Mouse (Mus musculus) T-cell, adult 2 months (primary cell): Measurements from ENCODE around the gene 2610001J05Rik.
"Not testable (repeated sequence)": the region's sequence is repeated elsewhere in the genome, so short reads cannot be mapped to it uniquely, and the experiment has no call there.

Source experiments
- DNase-seq: peaks from one replicate; pipeline ENCODE4 v3.0.0; 2022; ENCODE audit warnings: low spot score

2610001J05Rik gene

DNA sequence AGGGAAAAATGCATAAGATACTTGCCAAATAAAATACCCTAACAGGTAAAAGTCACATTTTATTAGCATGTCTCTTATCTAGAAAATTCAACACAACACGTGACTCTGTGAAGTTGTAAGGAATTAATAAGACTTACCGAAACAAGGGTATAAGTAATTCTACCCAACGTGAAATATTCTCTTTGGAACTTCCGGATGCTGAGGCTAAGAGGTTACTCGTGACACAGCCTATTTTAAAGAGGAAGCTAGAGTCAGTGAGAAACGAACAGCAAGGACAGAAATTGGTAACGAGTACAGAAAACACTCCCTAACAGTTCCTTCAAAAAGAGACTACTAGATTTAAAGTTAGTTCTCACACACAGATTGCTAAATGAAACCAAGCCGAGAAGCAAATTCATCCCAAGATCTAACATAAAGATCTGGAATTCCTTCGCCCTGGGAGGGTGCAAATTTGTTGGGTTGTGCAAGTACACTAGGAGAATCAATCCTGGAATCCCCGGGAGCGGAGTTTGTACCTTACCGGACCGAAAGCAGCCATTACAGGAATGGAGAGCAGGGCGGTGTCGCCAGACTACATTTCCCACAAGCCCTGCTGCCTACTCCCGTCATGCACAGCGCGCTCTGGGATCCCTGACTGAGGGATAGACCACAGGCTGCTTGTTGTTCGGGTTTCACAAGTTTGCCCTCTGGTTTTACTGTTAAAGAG, at the start of gene 2610001J05Rik:
2610001J05Rik (minus strand) TSS at position 600 of the 706 bp plus-strand sequence.
- DNase-seq: peak; percentile 89

DNA sequence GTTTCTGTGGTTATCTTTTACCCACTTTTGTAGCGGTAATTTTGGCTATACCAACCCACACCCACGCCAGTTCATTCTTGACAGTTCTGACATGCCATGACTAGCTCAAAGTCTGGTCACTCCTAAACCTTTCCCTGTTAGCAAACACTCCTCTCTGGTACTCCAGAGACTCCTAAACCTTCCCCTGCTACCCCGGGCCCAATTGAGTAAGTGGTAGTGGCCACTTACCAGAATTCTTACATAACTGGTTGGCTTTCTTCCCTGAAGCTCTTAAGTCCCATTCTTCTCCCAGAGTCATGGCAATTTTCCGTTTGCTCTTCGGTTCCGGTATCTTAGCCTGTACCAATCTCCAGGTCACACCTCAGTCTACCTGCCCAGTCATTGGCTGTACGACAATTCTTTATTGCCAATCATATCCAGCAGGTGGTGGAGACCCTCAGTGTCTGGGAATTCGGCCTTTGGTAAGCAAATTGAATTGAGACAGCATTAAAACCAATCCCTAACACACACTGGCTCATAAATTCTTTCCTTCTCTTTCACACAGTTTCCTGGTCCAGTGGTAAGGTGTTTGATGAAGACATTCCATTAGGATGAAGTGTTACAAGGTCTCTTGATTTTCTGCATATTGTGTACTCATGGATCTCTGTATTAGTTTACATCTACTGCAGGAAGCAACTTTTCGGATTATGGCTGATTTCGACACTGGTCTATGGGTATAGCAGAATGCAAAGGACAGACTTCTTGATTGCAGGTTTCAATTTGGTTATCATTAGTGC, 38.6 kb upstream of the 2610001J05Rik start:
- DNase-seq: no peak

DNA sequence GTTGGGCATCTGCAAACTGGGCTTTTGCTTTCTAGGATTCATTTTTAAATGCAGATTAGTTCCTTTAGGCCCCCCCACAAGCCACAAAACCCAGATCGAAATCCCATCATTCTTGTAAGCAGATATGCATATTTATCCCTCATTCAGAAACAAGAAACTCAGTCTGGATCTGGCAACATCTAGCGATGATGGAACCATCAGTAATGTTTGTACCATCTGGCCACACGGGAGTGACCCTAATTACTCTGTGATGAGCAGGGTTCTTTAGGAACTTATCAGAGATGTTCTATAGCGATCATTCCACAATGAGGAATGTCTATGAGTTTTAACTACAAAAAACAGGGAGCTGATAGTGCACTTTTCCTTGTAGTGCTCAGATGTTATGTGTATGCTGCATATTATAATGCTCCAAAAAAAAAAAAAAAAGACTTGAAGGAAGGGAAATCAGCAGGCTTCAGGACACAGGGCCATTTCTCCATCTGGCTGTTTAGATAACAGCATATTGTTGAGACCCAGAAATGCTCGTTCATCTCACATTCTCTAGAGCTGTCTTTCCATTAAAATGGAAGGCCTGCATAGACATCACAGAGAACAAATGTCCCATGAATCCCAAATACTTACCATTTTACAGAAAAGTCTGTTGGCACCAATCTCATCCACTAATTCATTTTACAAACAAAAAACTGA, 31.8 kb upstream of the 2610001J05Rik start:
- DNase-seq: no peak

DNA sequence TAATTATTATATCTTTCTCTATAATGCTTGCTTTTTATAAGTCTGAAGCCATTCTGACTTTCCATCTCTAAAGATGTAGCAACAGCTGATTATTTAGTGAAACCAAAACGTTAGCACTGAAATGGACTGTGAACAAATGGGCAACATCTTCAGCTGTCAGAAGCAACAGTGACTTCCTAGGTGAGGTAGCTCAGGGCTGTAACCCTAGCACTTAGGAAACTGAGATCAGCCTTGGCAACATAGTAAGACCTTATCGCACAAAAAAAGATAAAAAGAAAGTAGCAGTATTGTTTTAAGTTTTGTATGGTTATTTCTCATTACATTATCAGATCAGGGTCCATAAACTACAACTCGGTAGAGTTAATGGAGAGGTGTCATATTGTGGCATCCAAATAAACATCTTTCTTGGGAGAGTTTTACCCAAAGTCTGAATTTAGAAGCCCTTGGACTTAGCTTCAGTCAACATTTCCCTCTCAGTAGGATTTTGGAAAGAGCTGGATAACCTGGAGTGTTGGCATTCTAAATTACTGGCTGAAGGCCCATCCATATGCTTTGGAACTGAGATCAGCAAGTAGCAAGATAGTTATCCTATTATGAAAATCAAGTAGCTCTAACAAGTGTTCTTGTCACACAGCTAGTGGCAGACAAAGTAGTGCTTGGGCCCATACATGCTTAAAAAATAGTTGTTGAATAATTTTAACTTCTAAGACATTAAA, 13.7 kb upstream of the 2610001J05Rik start:
- DNase-seq: no peak

DNA sequence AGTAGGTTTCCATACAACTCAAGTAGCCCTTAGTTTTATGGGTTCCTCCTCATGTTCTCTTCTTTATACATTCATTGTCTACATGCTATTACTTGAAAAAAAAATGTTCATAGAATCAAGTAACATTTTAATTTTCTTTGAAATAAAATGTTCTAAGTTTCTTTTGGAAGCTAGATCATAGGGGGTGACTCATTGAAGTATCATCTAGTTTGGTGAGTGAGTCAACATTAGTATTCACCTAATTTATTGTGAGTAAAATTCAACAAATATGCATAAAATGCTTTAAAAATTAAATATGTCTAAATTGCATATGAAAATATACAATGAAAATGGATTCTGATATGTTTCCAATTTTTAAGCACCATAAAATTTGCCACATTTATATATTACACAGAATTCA, 11.6 kb upstream of the 2610001J05Rik start:
- DNase-seq: no peak

DNA sequence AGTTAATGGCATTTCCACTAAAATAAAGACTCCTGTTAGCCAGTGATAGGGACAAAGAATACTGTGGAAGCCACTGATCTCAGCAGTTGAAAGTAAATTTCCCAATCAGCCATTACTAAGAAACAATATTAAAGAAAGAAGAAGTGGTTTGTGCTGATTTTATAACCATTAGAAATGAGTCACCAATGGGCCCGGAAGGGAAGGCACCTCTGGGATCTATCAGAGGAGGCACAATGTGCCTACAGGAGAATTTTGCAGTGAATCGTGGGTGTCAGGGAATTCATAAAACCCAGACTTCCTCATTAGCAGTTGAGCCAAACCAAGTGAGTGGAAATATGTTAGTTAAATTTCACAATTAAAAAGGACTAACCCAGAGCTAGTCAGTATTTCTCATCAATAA, 2.6 kb upstream of the 2610001J05Rik start:
- DNase-seq: no peak

DNA sequence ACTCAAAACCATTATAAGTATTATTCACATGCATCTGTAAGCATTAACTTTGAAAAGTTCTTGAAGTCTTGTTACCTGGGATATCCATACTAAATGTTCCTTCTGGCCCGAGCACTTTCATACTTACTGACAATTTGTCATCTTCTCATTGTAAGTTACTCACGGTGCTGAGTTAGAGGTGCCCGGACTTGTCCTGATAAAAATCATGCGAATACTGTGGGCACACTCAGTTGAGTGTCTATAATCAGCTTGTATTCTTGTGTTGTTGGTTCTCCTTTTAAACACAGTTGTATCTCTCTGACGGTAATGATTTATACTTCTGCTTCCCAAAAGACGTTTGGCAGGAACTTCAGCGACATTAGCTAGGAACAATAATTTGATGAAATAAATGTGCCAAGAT, 758 bp upstream of the 2610001J05Rik start:
- no peak for DNase-seq

DNA sequence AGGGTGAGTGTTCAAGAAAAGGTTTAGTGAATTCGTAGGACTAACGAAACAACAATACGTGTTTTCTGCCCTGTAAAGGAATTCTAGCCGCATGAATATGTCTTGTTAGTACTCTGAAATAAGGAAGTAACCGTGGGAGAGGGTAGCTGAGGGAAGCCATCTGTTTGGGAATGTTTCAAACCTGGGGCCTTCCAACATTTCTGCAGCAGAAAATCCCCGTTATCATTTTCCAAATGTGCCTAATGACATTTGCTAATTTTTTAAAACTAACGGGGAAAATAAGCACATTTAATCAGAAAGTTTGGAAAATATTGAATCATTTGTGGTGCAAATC, 274 bp upstream of the 2610001J05Rik start:
- DNase-seq: no peak

DNA sequence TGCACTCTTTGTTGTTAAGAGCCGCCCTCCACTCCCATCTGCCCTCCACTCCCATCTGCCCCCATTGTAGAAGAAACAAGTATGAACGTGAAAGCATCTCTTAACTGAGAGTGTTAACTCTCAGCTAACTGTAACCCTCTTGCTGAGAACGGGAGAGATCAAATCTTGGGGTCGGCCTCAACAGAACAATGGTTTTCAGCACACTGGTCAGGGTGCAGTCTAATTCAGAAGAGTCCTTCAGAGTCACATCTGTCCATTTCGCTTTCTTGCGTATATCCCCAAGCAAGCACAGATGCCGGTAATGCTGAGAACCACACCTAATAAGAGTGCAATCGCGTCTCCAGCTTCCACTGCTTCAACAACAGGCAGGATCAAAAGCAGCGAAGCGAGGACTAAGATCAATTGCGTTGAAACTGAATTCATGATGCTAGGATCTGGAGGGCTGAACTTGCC, 1.0 kb downstream of the 2610001J05Rik start:
- DNase-seq: peak; percentile 8

DNA sequence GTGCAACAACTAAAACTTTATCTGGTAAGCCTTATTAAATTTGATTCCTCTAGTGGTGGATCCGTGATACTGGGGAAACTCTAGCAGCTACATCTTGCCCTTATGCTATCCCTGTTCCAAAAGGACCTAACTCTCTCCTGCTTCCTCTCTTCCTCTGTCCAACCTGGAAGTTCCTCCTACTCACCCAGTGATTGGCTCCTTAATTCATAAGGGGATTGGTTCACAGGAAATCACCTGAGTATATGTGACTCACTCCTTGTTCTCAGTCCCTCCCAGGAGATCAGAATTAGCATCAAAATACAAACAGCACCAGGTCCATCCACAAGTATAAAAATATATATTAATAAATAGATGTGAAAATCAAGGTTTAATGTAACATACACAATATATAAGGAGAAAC, 10.7 kb downstream of the 2610001J05Rik start:
- DNase-seq: no peak

DNA sequence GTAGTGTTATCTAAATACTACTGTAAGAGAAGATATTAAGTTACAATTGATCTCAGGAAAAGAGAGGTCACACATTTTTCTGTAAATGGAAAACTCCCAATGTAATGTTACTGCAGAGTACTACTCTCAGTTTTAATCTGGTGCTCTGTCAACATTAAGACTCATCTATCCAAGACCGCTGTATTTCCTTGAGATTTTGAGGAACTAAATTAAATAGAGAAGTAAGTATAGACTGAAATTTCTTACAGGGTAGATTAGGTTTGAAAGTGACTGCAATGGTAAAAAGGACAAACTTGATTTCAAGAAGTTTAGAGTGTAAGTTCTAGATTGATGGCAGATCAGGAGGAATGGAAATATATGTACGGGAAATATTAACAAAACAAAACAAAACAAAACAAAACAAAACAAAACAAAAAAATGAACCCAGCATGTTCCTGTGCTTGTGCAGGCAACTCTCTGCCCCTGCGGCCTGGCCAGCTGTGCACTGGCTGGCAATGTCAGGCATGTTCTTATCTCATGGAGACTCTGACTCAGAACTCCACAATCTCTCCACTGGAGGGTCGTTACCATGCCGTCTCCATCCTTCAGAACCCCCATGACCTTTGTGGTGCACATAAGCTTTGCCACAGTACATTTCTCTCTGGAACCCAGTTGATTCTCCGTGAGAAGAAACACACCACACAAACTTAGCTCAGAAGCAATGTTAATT, 11.3 kb downstream of the 2610001J05Rik start:
- DNase-seq: no peak

DNA sequence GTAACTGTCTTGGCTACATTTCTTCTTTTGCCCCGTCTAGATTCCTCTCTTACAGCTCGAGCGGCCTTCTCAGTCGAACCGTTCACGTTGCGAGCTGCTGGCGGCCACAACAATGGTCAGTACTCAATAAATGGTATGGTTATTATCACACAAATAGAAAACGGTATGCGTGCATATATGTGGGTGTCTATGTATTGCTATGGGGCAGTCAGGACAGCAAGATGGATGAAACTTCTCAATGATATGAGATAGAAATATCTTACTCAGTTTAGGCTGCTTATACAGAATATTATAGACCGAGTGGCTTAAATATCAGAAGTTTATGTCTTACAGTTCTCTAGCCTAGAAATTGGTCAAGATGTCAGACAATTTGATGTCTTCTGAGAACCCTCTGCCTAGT, 17.1 kb downstream of the 2610001J05Rik start:
- DNase-seq: no peak

DNA sequence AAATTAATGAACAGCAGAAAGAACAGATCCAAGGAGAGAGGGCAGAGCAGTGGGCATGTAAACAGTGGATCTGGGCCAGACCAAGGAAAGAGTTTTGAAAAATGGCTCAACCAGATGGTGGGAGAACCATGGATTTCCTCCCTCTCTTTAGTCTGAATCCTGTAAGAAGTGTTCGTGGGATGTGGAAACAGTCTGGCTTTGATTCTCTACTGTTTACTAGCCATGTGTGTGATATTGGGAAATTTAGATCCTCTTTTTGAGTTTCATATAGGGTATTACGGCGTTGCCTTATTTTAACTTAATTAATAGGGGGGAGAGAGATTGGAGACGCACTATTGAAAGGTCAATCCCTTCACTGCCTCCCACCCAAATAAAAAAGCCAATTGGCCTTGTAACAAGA, 18.1 kb downstream of the 2610001J05Rik start:
- DNase-seq: no peak

DNA sequence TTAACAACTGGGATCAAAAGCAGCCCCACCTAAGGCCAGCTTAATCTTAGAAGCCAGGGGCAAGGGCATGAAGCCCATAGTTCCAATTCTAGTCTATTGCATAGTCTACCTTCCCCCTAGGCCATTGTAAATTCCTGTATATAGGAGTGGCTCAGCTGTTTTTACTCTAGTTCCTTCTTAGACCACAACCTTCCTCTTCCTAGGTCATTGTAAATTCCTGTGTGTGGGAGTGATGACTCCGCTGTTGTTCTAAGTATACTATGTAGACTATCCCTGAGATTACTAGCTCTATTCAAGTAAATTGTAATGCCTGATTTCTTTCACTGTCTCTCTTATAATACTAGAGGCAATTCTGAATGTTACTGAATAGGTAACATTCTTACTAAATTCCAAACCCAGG, 25.3 kb downstream of the 2610001J05Rik start:
- DNase-seq: not testable (repeated sequence)

DNA sequence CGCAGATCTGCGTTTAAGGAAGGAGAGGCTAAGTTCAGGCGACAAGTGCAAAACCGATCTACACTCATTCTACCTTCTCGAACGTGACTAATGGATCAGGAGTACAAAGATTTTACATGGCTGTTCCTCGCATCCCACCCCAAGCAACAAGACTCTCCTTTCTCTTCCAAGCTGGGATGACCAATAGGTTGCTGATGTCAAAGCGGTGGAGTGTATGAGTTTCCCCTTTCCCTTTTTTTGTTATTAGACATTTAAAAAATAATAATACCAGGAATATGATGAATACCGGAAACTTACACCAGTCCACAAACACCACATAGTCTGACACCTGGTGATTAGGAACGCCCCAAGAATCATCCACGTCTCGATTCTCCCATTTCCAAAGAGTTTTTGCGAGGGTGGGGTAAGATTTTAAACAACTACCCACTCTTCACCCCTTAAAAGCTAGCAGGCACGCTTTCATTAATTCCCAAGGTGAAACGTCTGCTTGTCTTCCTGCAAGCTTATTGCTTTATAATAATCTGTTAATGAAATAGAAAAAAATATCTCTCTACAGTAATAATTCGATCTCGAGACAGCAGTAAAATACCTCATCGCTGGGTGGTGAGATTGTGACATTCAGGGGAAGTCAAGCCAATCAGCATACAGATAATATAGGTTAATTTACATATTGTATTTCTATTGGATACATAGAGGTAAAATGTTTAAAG, 31.8 kb downstream of the 2610001J05Rik start, which contains the start of gene Gpr85:
Gpr85 (minus strand) TSS at position 598 of the 710 bp plus-strand sequence.
- DNase-seq: no peak

DNA sequence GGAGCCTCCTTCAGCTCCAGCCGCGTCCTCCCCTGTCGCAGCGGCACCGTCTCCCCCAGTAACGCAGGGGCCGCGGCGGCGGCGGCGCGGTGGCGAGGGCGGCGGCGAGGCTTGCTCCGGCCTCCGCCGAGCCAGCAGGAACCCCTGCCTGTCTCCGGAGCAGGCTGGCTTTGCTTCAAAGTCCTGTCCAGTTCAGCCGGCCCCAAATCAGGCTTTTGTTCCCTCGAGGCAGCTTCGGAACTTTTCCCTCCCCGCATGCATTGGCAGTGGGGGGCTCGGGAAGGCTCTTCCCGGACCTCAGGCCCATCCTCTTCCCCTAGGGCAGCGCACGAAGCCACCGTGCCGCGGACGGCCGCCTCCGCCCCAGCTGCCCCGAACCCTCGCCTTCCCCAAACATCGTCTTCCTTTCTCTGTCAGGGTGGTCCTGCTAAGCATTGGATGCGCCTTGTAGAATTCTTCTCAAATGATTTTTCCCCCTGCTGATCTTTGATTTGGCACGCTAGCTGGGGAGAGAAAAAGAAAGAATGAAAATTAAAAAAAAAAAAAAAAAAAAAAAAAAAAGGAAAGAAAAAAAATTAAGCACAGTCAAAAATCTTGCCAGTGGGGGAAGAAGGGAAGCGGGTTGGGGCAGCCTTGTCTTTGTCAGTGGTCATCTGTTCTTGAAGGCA, 32.5 kb downstream of the 2610001J05Rik start:
- peak; percentile 31 for DNase-seq

DNA sequence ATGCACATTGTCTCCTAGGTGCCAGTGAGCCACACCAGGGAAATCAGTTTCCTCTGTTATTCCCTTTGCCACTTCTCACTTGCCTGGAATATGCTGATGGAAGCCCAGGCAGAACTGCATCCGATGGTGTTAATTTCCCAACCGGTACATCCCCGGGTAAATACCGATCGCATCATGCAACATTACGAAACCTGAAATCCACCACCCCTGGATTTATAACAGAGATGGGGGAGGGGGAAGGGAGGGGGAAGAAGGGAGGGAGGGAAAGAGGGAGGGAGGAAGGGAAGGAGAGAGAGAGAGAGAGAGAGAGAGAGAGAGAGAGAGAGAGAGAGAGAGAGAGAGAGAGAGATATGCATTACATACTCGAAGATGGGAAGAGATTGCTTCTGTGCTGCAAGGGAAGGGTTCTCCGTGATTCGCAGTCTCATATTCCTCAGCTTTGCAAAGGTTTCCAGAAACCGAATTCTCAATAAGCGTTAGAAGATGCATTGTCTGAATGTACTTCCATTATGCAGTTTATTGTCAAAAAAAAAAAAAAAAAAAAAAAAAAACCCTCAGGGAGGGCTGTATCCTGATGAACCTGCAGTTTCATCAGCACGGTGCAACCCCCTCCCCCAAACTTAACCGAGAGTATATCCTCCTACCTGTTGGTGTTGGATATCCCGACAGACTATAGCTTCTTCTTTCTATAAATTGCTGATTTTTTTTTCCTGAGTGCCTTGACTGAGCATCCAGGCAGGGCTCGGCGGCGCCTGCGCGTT, 33.2 kb downstream of the 2610001J05Rik start:
- no peak for DNase-seq

DNA sequence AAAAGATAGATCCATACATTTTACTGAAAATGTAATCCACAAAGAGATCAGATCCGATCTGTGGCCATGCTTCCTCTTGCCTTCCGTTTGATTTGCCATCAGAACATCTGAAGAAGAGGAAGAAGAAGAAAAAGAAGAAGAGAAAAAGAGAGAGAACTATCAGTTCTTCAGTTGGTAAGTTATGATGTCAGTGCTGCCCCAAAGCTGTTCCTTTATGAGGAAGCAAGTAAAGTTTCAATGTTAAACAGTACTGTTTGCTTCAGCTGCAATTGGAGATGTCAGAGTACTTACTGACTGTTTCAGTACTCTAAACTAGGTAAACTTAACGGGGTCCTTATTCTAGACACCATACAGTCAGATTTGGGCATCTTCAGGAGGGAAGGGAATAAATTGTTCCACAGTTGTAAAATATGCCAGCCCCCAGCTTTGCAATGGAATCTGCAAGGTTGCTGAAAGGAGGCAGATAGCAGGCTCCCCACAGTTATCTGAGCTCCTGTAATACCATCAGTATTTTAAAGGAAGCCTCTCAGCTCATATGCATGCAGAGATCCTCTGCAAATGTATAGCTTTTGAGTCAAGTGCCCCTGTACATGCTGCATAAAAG, 34.2 kb downstream of the 2610001J05Rik start:
- DNase-seq: no peak
